Mouse (Mus musculus) kidney, embryonic 15.5 days (tissue): ENCODE data around the gene Gcnt7. TPM values are rescaled to one million over a fixed set of nuclear protein-coding genes. Genes with fewer than 3 reads are reported as not detected.

Source experiments
- ATAC-seq: fragments of 200-750 bp; cut with Nextera tagmentation; replicated peaks from 2 replicates; pipeline ENCODE4 v1.8.0; 2017; ENCODE audit warnings: moderate TSS enrichment; ENCODE audit not compliant: low FRiP score
- H3K27ac ChIP-seq: fragments of 300-500 bp; sonication (generic); 2 replicates; pipeline ENCODE4 v1.5.1; 2015; ENCODE audit warnings: mild to moderate bottlenecking, inconsistent platforms
- H3K27me3 ChIP-seq: fragments of 300-500 bp; sonication (generic); 2 replicates; pipeline ENCODE4 v1.6.1; 2015; ENCODE audit warnings: inconsistent platforms
- H3K36me3 ChIP-seq: fragments of 300-500 bp; sonication (generic); 2 replicates; pipeline ENCODE4 v1.6.1; 2015; ENCODE audit warnings: inconsistent platforms
- H3K4me1 ChIP-seq: fragments of 300-500 bp; sonication (generic); 2 replicates; pipeline ENCODE4 v1.6.1; 2015; ENCODE audit warnings: inconsistent platforms
- H3K4me2 ChIP-seq: fragments of 300-500 bp; sonication (generic); 2 replicates; pipeline ENCODE4 v1.6.1; 2015; ENCODE audit warnings: moderate library complexity, mild to moderate bottlenecking, inconsistent platforms
- H3K4me3 ChIP-seq: fragments of 300-500 bp; sonication (generic); replicated peaks from 2 replicates; pipeline ENCODE4 v1.5.1; 2015; ENCODE audit warnings: mild to moderate bottlenecking, inconsistent platforms
- H3K9ac ChIP-seq: fragments of 300-500 bp; sonication (generic); 2 replicates; pipeline ENCODE4 v1.6.1; 2015; ENCODE audit warnings: mild to moderate bottlenecking, inconsistent platforms
- H3K9me3 ChIP-seq: fragments of 300-500 bp; sonication (generic); replicated peaks from 2 replicates; pipeline ENCODE4 v1.6.1; 2016; ENCODE audit warnings: inconsistent platforms
- WGBS: fragments of 180-500 bp; shearing (Covaris S2); methylation state at CpG from one replicate; pipeline ENCODE4 v1.1.7; 2015; ENCODE audit warnings: mixed read lengths; 5-methylcytosine and 5-hydroxymethylcytosine counted together
- polyA plus RNA-seq: library from polyadenylated mRNA; unstranded; fragments of >200 nt; fragmentation: Nextera tagmentation; extraction: Ambion mirVana; gene quantifications from 2 replicates; pipeline ENCODE4 v1.2.1, GENCODE M21; 2015

Gene Gcnt7
- polyA plus RNA-seq, 1 experiment from 2014 or later: 2.0 TPM

DNA sequence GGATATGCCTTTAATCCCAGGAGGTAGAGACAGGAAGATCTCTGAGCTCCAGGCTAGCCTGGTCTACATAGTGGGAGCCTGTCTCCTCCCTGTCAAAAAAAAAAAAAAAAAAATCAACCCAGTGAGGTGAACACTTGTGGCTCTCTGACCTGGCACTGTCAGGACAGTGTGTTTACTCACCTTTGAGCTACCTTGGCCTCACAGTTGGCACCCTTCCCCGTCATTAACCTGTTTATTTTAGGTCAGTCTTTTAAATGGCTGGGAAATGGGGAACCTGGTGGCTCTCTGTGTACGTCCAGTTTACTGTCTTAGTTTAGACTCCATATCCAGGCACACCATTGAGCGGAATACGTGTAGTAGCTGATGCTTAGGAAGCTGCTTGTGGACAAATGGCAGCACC lies 6.4 kb downstream of the Gcnt7 start:
- H3K9ac ChIP-seq: no peak overlapping the region
- no peak overlapping the region for H3K4me2 ChIP-seq
- no peaks in the 10 kb centered on the region for H3K4me1 ChIP-seq
- H3K36me3 ChIP-seq: peaks cover 73% of the 10 kb centered on the region
- H3K27me3 ChIP-seq: no peaks in the 10 kb centered on the region
- WGBS: 93% methylated on average over 4 of the region's 4 CpGs
- no peak overlapping the region for H3K27ac ChIP-seq
- H3K9me3 ChIP-seq: no peaks in the 10 kb centered on the region
- no peak overlapping the region for H3K4me3 ChIP-seq
- no peak for ATAC-seq

DNA sequence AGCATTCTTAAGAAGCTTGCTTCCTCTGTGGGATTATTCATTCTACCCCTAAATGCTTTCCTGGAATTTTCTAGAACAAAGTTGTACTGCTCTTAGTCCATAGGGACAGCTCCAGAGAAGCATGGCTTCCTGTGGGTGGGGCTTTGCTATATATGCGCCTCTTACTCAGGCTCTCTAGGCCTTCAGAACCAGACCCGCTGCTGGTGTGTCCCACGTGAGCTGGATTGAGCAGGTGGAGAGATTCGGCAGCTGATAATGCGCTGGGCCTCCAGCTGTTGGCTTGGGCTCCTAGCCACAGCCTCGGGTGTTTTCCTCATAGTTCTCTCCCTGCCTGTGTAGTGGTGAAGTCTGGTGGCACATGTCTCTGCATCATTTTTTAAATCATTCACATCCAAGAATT lies 7.8 kb downstream of the Gcnt7 start:
- no peak overlapping the region for H3K27ac ChIP-seq
- no peak for ATAC-seq
- H3K27me3 ChIP-seq: no peaks in the 10 kb centered on the region
- H3K4me2 ChIP-seq: no peak overlapping the region
- H3K4me1 ChIP-seq: no peaks in the 10 kb centered on the region
- no peaks in the 10 kb centered on the region for H3K9me3 ChIP-seq
- 86% methylated on average over 6 of the region's 6 CpGs for WGBS
- no peak overlapping the region for H3K9ac ChIP-seq
- H3K4me3 ChIP-seq: no peak overlapping the region
- peaks cover 87% of the 10 kb centered on the region for H3K36me3 ChIP-seq

DNA sequence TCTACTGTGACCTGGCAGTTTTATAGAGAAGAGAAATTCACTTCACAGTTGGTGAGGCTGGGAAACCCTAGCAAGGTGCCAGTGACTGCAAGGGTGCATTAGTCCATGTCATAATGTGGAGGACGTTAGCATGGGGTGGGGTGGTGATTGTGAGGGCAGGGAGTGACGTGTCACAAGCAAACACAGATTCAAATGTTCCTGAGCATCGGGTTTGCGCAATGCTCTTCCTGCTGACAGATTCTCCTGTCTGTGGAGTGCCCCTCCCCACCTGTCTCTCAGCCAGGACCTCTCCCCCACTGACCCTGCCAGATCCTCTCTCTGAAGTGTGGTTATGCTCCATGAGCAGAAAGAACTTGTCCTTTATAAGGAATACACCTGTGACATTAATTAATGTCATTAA lies 10.1 kb downstream of the Gcnt7 start:
- no peak for ATAC-seq
- H3K9me3 ChIP-seq: no peaks in the 10 kb centered on the region
- WGBS: 84% methylated on average over 4 of the region's 4 CpGs

DNA sequence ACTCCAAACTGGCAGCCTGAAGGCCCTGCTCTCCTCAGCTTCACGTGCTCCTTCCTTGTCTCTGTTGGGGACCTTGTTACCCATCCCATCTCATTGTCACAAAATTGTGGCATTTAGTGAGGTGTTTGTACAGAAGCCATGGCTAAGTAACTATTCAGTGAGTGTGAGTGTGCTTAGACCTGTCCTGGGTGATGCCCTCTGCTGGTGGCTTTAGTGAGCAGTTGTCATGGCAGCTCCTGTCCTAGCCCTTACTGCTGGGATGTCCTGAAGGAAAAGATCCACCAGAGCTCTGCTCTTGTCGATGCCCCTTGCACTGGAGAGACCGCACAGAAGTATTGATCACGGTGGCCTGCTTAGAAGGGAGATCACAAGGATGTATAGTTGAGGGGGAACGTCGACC lies 11.1 kb downstream of the Gcnt7 start:
- WGBS: 91% methylated on average over 6 of the region's 6 CpGs
- no peak overlapping the region for H3K4me3 ChIP-seq
- ATAC-seq: no peak
- no peak overlapping the region for H3K27ac ChIP-seq
- no peaks in the 10 kb centered on the region for H3K9me3 ChIP-seq
- no peak overlapping the region for H3K9ac ChIP-seq
- no peaks in the 10 kb centered on the region for H3K27me3 ChIP-seq
- H3K4me2 ChIP-seq: no peak overlapping the region
- H3K4me1 ChIP-seq: no peaks in the 10 kb centered on the region
- peaks cover 76% of the 10 kb centered on the region for H3K36me3 ChIP-seq

More for the DNA sequence above, 10.1 kb downstream of the Gcnt7 start:
- Histone ChIP-seq H3K4me1 (no peaks in the 10 kb centered on the region), H3K27me3 (no peaks in the 10 kb centered on the region), H3K4me2 (no peak overlapping the region), H3K27ac (no peak overlapping the region), H3K4me3 (no peak overlapping the region), H3K36me3 (peaks cover 86% of the 10 kb centered on the region), H3K9ac (no peak overlapping the region)

DNA sequence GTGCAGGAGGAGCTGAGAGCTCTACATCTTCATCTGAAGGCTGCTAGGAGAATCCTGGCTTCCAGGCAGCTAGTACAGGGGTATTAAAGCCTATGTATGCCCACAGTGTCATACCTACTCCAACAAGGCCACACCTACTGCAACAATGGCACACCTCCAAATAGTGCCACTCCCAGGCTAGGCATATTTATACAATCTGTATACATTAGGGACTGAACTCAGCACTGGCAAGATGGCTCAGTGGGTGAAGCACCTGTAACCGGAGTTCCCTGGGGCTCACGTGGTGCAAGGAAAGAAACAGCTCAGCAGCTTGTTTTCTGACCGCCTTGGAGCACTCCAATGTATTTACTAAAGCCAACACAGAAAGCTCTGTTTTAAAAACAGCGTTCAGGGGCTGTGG lies 12.8 kb downstream of the Gcnt7 start:
- peaks cover 61% of the 10 kb centered on the region for H3K36me3 ChIP-seq
- no peak overlapping the region for H3K4me2 ChIP-seq
- H3K27ac ChIP-seq: no peak overlapping the region
- H3K4me1 ChIP-seq: peaks cover 14% of the 10 kb centered on the region
- WGBS: 98% methylated on average over 4 of the region's 4 CpGs
- H3K9me3 ChIP-seq: no peaks in the 10 kb centered on the region
- no peaks in the 10 kb centered on the region for H3K27me3 ChIP-seq
- H3K4me3 ChIP-seq: no peak overlapping the region
- ATAC-seq: no peak
- no peak overlapping the region for H3K9ac ChIP-seq

DNA sequence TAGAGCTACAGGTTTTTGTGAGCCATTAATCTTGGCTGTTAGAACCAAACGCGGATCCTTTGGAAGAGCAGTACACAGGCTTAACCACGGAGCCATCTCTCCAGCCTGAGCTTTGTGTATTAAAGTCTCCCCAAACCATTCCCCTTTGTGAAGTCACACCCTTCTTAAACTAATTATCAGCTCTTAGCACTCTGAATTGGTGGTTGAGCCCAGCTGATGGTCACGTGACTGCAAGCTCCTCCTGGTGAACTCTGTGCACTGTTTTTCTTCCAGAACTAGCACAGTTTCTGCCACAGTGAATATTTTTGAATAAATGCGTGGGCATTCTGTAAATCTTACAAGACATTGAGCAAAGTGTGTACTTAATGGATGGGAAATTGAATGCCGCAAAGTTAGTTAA lies 17.2 kb downstream of the Gcnt7 start:
- no peak for ATAC-seq

DNA sequence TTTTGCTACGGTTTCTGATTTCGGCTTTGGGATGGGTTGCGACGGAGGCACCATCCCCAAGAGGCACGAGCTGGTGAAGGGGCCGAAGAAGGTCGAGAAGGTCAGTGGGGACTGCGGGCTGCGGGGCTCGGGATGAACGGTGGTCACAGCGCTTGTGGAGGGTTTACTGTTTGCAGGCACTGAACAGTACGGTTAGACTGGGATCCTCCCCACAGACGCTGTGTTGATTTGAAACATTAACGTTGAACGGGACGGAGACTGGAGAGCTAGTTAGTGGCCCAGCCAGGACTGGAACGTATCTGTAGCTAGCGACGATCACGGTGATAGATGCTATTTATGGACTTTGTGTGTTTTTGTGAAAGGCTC lies 17.8 kb downstream of the Gcnt7 start:
- peak; percentile 64 for ATAC-seq
- peak overlapping the region; percentile 19; the same call in 1 of the 2 replicates for H3K27ac ChIP-seq
- under 1% methylated on average over 21 of the region's 21 CpGs for WGBS
- no peaks in the 10 kb centered on the region for H3K27me3 ChIP-seq
- peak overlapping the region; percentile 54 for H3K9ac ChIP-seq
- H3K4me2 ChIP-seq: peak overlapping the region; percentile 82
- H3K4me3 ChIP-seq: peak overlapping the region; percentile 83
- peaks cover 11% of the 10 kb centered on the region for H3K36me3 ChIP-seq
- no peaks in the 10 kb centered on the region for H3K9me3 ChIP-seq
- H3K4me1 ChIP-seq: peaks cover 19% of the 10 kb centered on the region

More for the DNA sequence above, 17.2 kb downstream of the Gcnt7 start:
- no peaks in the 10 kb centered on the region for H3K27me3 ChIP-seq
- peak overlapping the region; percentile 54 for H3K9ac ChIP-seq
- H3K4me3 ChIP-seq: peak overlapping the region; percentile 83
- H3K36me3 ChIP-seq: peaks cover 17% of the 10 kb centered on the region
- no peak overlapping the region for H3K27ac ChIP-seq
- peak overlapping the region; percentile 82 for H3K4me2 ChIP-seq
- no peaks in the 10 kb centered on the region for H3K9me3 ChIP-seq
- peaks cover 19% of the 10 kb centered on the region for H3K4me1 ChIP-seq
- WGBS: 32% methylated on average over 6 of the region's 6 CpGs

DNA sequence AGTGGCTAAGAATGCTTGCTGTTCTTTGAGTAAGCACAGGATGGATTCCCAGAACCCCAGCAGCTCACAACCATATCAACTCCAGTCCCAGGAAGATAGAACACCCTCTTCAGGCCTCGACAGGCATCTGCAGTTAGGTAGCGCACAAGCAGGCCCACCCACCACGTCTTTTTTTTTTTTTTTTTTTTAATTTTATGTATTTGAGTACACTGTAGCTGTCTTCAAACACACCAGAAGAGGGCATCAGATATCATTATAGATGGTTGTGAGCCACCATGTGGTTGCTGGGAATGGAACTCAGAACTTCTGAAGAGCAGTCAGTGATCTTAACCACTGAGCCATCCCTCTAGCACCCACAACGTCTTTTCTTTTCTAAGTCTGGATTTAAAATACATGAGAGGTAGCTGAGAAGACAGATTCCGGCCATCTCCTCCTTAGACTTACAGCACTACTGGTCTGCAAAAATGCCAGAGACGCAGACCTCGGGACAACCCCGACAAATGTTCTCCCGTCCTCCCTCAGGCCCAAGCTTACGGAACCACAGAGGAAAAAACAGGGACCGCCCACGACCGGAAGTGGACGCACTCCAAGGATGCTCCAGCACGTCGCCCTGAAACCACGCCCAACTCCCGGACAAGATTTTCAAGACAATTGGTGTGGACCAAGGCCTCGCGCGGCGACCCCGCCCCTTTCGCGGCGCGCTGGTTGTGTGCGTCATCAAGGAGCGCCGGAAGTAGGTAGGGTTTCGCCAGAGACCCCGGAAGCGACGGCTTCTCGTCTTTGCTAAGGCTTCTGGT lies 18.4 kb downstream of the Gcnt7 start, which contains the start of gene Rtf2:
Rtf2 (plus strand) TSS at position 714 of the 797 bp plus-strand sequence.
- Histone ChIP-seq H3K4me3 (peak within 1 kb of the TSS; percentile 83), H3K4me1 (peaks cover 19% of the 10 kb centered on the region), H3K9me3 (no peaks in the 10 kb centered on the region), H3K9ac (peak within 1 kb of the TSS; percentile 54), H3K27me3 (no peaks in the 10 kb centered on the region), H3K36me3 (peaks cover 5% of the 10 kb centered on the region), H3K27ac (peak within 1 kb of the TSS; percentile 77), H3K4me2 (peak within 1 kb of the TSS; percentile 82)
- peak; percentile 98 for ATAC-seq
- 2% methylated on average over 35 of the region's 35 CpGs for WGBS

DNA sequence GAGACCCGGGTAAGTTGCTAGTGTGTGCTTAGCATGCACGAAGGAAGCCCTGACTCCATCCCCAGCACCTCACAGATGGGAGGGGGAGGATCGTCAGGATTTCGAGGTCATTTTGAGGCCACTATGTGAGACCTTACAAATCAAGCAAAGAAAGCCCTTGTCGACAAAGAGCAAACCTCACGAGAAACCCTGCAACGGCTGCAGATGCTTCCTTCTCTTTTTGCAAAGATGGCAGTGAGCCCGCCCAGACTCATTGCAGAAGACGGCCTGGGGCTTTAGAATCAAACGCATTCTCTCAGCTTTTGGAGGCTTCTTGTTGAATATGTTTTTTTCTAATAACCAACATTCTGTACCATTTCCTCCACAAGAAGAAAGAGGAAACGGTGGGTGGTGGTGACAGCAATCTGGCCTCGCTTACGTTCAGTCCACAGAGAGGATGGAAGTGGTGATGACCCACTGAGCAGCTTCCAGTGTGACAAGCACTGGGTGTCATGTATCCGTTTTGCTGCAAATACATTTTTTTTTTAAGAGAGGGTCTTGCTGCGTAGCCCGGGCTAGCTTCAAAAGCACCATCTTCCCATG lies 20.9 kb downstream of the Gcnt7 start:
- no peak overlapping the region for H3K4me3 ChIP-seq
- H3K4me2 ChIP-seq: no peak overlapping the region
- ATAC-seq: no peak
- no peak overlapping the region for H3K9ac ChIP-seq
- 70% methylated on average over 16 of the region's 16 CpGs for WGBS
- H3K9me3 ChIP-seq: no peaks in the 10 kb centered on the region
- peaks cover 19% of the 10 kb centered on the region for H3K4me1 ChIP-seq
- H3K36me3 ChIP-seq: no peaks in the 10 kb centered on the region
- no peak overlapping the region for H3K27ac ChIP-seq
- H3K27me3 ChIP-seq: 0 out of 2 replicates have a peak, but pooled peaks cover 3% of the 10 kb centered on the region

DNA sequence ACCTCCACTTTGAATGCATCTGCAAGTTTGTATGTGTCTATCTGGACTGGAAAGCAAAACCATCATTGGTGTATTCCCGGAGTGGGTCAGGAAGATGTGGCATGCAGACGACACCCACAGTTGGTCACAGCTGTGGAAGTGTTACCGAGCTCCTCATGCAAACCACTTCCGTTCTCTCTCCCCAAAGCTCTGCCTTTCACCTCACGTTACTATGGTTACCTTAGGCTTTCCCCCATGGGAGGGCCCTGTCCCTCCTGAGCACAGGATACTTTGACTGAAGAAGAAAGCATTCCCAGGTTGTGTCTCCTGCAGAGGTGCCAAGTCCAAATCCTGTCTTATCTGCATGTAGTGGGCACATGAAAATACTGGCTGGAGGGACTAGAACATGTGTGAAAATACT lies 24.6 kb downstream of the Gcnt7 start:
- ATAC-seq: no peak
- Histone ChIP-seq H3K9me3 (no peaks in the 10 kb centered on the region), H3K36me3 (no peaks in the 10 kb centered on the region), H3K9ac (no peak overlapping the region), H3K4me3 (no peak overlapping the region), H3K4me1 (no peaks in the 10 kb centered on the region), H3K27ac (no peak overlapping the region), H3K27me3 (0 out of 2 replicates have a peak, but pooled peaks cover 3% of the 10 kb centered on the region), H3K4me2 (no peak overlapping the region)
- 56% methylated on average over 5 of the region's 5 CpGs for WGBS

DNA sequence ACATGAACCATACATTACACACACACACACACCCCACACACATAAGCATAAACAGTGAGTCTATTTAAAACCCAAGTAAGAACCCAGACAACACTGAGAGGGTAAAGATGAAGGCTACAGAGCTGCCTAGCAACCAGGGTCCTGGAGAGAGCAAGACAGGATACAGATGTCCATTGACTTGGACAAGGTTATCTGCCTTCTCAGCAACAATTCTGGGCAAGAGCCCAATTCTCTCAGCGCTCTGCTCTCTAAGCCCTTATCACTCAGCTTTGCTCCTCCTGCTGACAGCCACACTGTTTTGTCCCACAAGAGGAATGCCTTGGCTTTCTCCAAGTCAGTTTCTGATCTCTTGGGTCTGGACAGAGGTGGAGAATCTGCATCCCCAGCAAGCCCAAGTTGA lies 27.8 kb downstream of the Gcnt7 start:
- H3K36me3 ChIP-seq: no peaks in the 10 kb centered on the region
- 0 out of 2 replicates have a peak, but pooled peaks cover 3% of the 10 kb centered on the region for H3K27me3 ChIP-seq
- H3K4me3 ChIP-seq: no peak overlapping the region
- no peak overlapping the region for H3K27ac ChIP-seq
- no peak overlapping the region for H3K4me2 ChIP-seq
- WGBS: 63% methylated on average over 1 of the region's 1 CpGs
- ATAC-seq: no peak; the same call in 1 of the 2 replicates
- H3K9me3 ChIP-seq: no peaks in the 10 kb centered on the region
- H3K9ac ChIP-seq: no peak overlapping the region
- H3K4me1 ChIP-seq: no peaks in the 10 kb centered on the region

DNA sequence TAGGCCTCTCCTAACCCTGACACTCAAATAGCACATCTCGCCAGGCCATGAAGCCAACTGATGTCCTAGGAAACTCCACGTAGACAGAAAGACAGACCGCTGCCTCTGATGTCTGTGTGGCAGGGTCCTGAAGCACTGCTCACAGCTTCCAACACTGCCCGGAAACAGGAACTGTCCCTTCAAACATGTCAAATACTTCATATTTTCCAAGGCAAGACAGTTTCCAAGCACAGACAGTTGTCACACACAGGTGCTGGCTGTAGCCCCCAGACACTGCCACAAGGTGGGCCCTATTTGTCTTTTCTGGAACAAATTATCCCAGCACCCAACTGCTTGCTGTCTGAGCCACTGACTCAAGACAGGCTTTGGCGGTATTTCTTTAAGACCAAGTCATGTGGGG lies 40.2 kb downstream of the Gcnt7 start:
- Histone ChIP-seq H3K27me3 (no peaks in the 10 kb centered on the region), H3K36me3 (no peaks in the 10 kb centered on the region), H3K4me2 (no peak overlapping the region), H3K4me1 (peaks cover 8% of the 10 kb centered on the region), H3K4me3 (no peak overlapping the region), H3K9ac (no peak overlapping the region), H3K27ac (no peak overlapping the region), H3K9me3 (no peaks in the 10 kb centered on the region)
- ATAC-seq: no peak
- 86% methylated on average over 5 of the region's 5 CpGs for WGBS
